Mouse (Mus musculus) mesoderm, embryonic 11.5 days (tissue): ENCODE data around the gene Iqschfp.
"Not testable (repeated sequence)": the region's sequence is repeated elsewhere in the genome, so short reads cannot be mapped to it uniquely, and the experiment has no call there.

Experiments used
- DNase-seq: peaks from one replicate; pipeline ENCODE4 v3.0.0-alpha.2; 2012; ENCODE audit warnings: low read depth, low spot score

The Iqschfp gene

GRCm38 (mm10) chr3:68071395-68072386, 179.7 kb downstream of the Iqschfp start:
- no peak for DNase-seq

GRCm38 (mm10) chr3:68077406-68077805, 185.4 kb downstream of the Iqschfp start:
- DNase-seq, result no peak

GRCm38 (mm10) chr3:68085024-68085423, 193.0 kb downstream of the Iqschfp start:
- DNase-seq, result no peak

GRCm38 (mm10) chr3:68092108-68092507, 200.1 kb downstream of the Iqschfp start:
- no peak for DNase-seq

GRCm38 (mm10) chr3:68096724-68097431, 204.8 kb downstream of the Iqschfp start:
- no peak for DNase-seq

GRCm38 (mm10) chr3:68099561-68099960, 207.5 kb downstream of the Iqschfp start:
- DNase-seq, result not testable (repeated sequence)

- no peak for DNase-seq
These were observed 209.3 kb downstream of the Iqschfp start for GRCm38 (mm10) chr3:68101343-68101742.

- DNase-seq, result no peak
These were observed 213.2 kb downstream of the Iqschfp start for GRCm38 (mm10) chr3:68105081-68105685.

- no peak for DNase-seq
These were observed 229.3 kb downstream of the Iqschfp start for GRCm38 (mm10) chr3:68121338-68121737.

GRCm38 (mm10) chr3:68126284-68126856, 234.3 kb downstream of the Iqschfp start:
- DNase-seq, result no peak

GRCm38 (mm10) chr3:68130386-68130785, 238.4 kb downstream of the Iqschfp start:
- DNase-seq, result no peak

GRCm38 (mm10) chr3:68138833-68139627, 247.0 kb downstream of the Iqschfp start:
- DNase-seq, result no peak

GRCm38 (mm10) chr3:68150688-68151087, 258.7 kb downstream of the Iqschfp start:
- no peak for DNase-seq

- no peak for DNase-seq
These were observed 268.1 kb downstream of the Iqschfp start for GRCm38 (mm10) chr3:68160175-68160574.

- no peak for DNase-seq
These were observed 268.7 kb downstream of the Iqschfp start for GRCm38 (mm10) chr3:68160760-68161159.

GRCm38 (mm10) chr3:68178248-68178647, 286.2 kb downstream of the Iqschfp start:
- DNase-seq, result peak; percentile 14

GRCm38 (mm10) chr3:68187471-68187870, 295.4 kb downstream of the Iqschfp start:
- DNase-seq, result peak; percentile 11

GRCm38 (mm10) chr3:68189100-68189499, 297.1 kb downstream of the Iqschfp start:
- no peak for DNase-seq

- no peak for DNase-seq
These were observed 304.9 kb downstream of the Iqschfp start for GRCm38 (mm10) chr3:68196933-68197332.

GRCm38 (mm10) chr3:68201214-68201613, 309.2 kb downstream of the Iqschfp start:
- no peak for DNase-seq
